8 mouse cellular contexts compared by ENCODE assay signal in genomic region chr2:25372644-25373391, GRCm38 (mm10). TPM values are rescaled to one million over a fixed set of nuclear protein-coding genes. Genes with fewer than 3 reads are reported as not detected.
DNase-seq lines count a peak whose midpoint lies in the region; ATAC-seq lines count a peak whose summit lies in the region.

No protein-coding gene starts in this region.

- ATAC-seq in lung, embryonic 15.5 days (ENCODE audit: borderline replicate concordance, extremely low read depth, low FRiP score, low TSS enrichment), result peak; percentile 16; the same call in 1 of the 2 replicates
- ATAC-seq in erythroid progenitor cell, adult 5-6 weeks (replicated peaks; ENCODE audit: low FRiP score, poor library complexity, severe bottlenecking), result 0 out of 2 replicates have a peak, but pooled peaks have one; percentile 17
- no peak for ATAC-seq in limb, embryonic 15.5 days (ENCODE audit: insufficient number of reproducible peaks, low FRiP score, low TSS enrichment, low read depth)
- ATAC-seq in neural tube, embryonic 15.5 days (ENCODE audit: low FRiP score), result no peak

- peak overlapping the region; percentile 67 for H3K9ac ChIP-seq in lung, embryonic 15.5 days
- H3K9ac ChIP-seq in limb, embryonic 15.5 days, result peak overlapping the region; percentile 33
- H3K9ac ChIP-seq in neural tube, embryonic 15.5 days (replicated peaks), result peak overlapping the region; percentile 61

- peak overlapping the region; percentile 85 for H3K4me3 ChIP-seq in lung, embryonic 15.5 days
- peak overlapping the region; percentile 63 for H3K4me3 ChIP-seq in limb, embryonic 15.5 days
- H3K4me3 ChIP-seq in neural tube, embryonic 15.5 days (replicated peaks), result peak overlapping the region; percentile 70

- H3K4me1 ChIP-seq in lung, embryonic 15.5 days, result peaks cover 30% of the 10 kb centered on the region
- H3K4me1 ChIP-seq in limb, embryonic 15.5 days, result peaks cover 27% of the 10 kb centered on the region
- H3K4me1 ChIP-seq in neural tube, embryonic 15.5 days, result peaks cover 18% of the 10 kb centered on the region

- WGBS in lung, embryonic 15.5 days, result 2% methylated on average over 42 of the region's 42 CpGs
- WGBS in limb, embryonic 15.5 days, result under 1% methylated on average over 42 of the region's 42 CpGs
- WGBS in neural tube, embryonic 15.5 days, result under 1% methylated on average over 42 of the region's 42 CpGs

- H3K36me3 ChIP-seq in lung, embryonic 15.5 days, result peaks cover 24% of the 10 kb centered on the region
- H3K36me3 ChIP-seq in limb, embryonic 15.5 days, result peaks cover 25% of the 10 kb centered on the region
- no peaks in the 10 kb centered on the region for H3K36me3 ChIP-seq in neural tube, embryonic 15.5 days

- no peak for DNase-seq in lung, adult 18-20 months
- no peak for DNase-seq in adrenal gland, postnatal 4 days (ENCODE audit: low spot score in 2 of 2)
- DNase-seq in urinary bladder, adult 2 months (ENCODE audit: low spot score), result no peak
- no peak for DNase-seq in layer of hippocampus, postnatal 36 days

- H3K27ac ChIP-seq in lung, embryonic 15.5 days, result peak overlapping the region; percentile 76
- no peak overlapping the region for H3K27ac ChIP-seq in limb, embryonic 15.5 days
- H3K27ac ChIP-seq in neural tube, embryonic 15.5 days (replicated peaks), result no peak overlapping the region

- no peaks in the 10 kb centered on the region for H3K27me3 ChIP-seq in lung, embryonic 15.5 days
- 0 out of 2 replicates have a peak, but pooled peaks cover 3% of the 10 kb centered on the region for H3K27me3 ChIP-seq in limb, embryonic 15.5 days
- H3K27me3 ChIP-seq in neural tube, embryonic 15.5 days (replicated peaks), result peaks cover 11% of the 10 kb centered on the region

- peak overlapping the region; percentile 95 for H3K4me2 ChIP-seq in lung, embryonic 15.5 days
- peak overlapping the region; percentile 97 for H3K4me2 ChIP-seq in limb, embryonic 15.5 days
- peak overlapping the region; percentile 99 for H3K4me2 ChIP-seq in neural tube, embryonic 15.5 days

- H3K9me3 ChIP-seq in lung, embryonic 15.5 days, result no peaks in the 10 kb centered on the region
- H3K9me3 ChIP-seq in limb, embryonic 15.5 days, result no peaks in the 10 kb centered on the region
- H3K9me3 ChIP-seq in neural tube, embryonic 15.5 days (replicated peaks), result no peaks in the 10 kb centered on the region

RNA-seq across cellular contexts. Expression of gene Sapcd2, which starts 0.7 kb away (rescaled TPM):
- polyA plus RNA-seq in lung, embryonic 15.5 days (2015; fragmentation: Nextera tagmentation; extraction: Ambion mirVana), result 42.2 and 45.2 TPM in 2 replicates
- 5.9 and 10.1 TPM in 2 replicates for total RNA-seq in erythroid progenitor cell, adult 5-6 weeks (2015; ENCODE audit: low replicate concordance)
- 7.8 and 9.6 TPM in 2 replicates for total RNA-seq in erythroid progenitor cell, adult 5-6 weeks (2017; ENCODE audit: low replicate concordance)
- polyA plus RNA-seq in limb, embryonic 15.5 days (2015; fragmentation: Nextera tagmentation; extraction: Ambion mirVana), result 30.5 and 31.9 TPM in 2 replicates
- 10.6 and 16.3 TPM in 2 replicates for polyA plus RNA-seq in neural tube, embryonic 15.5 days (2015; fragmentation: Nextera tagmentation; extraction: Ambion mirVana)
- 1 to 10 TPM; 9.3 to 9.4 TPM for total RNA-seq in adrenal gland, postnatal 4 days (2021)
- 1.6 and 2.5 TPM in 2 replicates for polyA plus RNA-seq in urinary bladder, adult 2 months (2012; rRNA removed)
- 1 to 10 TPM; 3.7 to 4.6 TPM for total RNA-seq in layer of hippocampus, postnatal 36 days (2021)

RNA-seq across cellular contexts. Expression of gene Uap1l1, which starts 7.3 kb away (rescaled TPM):
- 16.4 and 20.5 TPM in 2 replicates for polyA plus RNA-seq in lung, embryonic 15.5 days (2015; fragmentation: Nextera tagmentation; extraction: Ambion mirVana)
- 8.8 and 13.3 TPM in 2 replicates for total RNA-seq in erythroid progenitor cell, adult 5-6 weeks (2015; ENCODE audit: low replicate concordance)
- 0.30 and 2.7 TPM in 2 replicates for total RNA-seq in erythroid progenitor cell, adult 5-6 weeks (2017; ENCODE audit: low replicate concordance)
- 16.9 and 23.6 TPM in 2 replicates for polyA plus RNA-seq in limb, embryonic 15.5 days (2015; fragmentation: Nextera tagmentation; extraction: Ambion mirVana)
- polyA plus RNA-seq in neural tube, embryonic 15.5 days (2015; fragmentation: Nextera tagmentation; extraction: Ambion mirVana), result 8.5 and 14.0 TPM in 2 replicates
- total RNA-seq in adrenal gland, postnatal 4 days (2021), result 10 to 100 TPM; 18.6 to 24.0 TPM
- 36.8 and 38.3 TPM in 2 replicates for polyA plus RNA-seq in urinary bladder, adult 2 months (2012; rRNA removed)
- 10 to 100 TPM; 10.8 to 13.8 TPM for total RNA-seq in layer of hippocampus, postnatal 36 days (2021)

RNA-seq across cellular contexts. Expression of gene Dpp7, which starts 16.7 kb away (rescaled TPM):
- polyA plus RNA-seq in lung, embryonic 15.5 days (2015; fragmentation: Nextera tagmentation; extraction: Ambion mirVana), result 14.5 and 14.9 TPM in 2 replicates
- 4.7 TPM in 1 of 2 replicates, not detected in the other for total RNA-seq in erythroid progenitor cell, adult 5-6 weeks (2015; ENCODE audit: low replicate concordance)
- 0.68 and 6.2 TPM in 2 replicates for total RNA-seq in erythroid progenitor cell, adult 5-6 weeks (2017; ENCODE audit: low replicate concordance)
- 24.0 and 25.1 TPM in 2 replicates for polyA plus RNA-seq in limb, embryonic 15.5 days (2015; fragmentation: Nextera tagmentation; extraction: Ambion mirVana)
- 24.2 and 27.3 TPM in 2 replicates for polyA plus RNA-seq in neural tube, embryonic 15.5 days (2015; fragmentation: Nextera tagmentation; extraction: Ambion mirVana)
- 10 to 100 TPM; 32.1 to 33.9 TPM for total RNA-seq in adrenal gland, postnatal 4 days (2021)
- polyA plus RNA-seq in urinary bladder, adult 2 months (2012; rRNA removed), result 36.0 and 37.3 TPM in 2 replicates
- 10 to 100 TPM; 26.1 to 38.4 TPM for total RNA-seq in layer of hippocampus, postnatal 36 days (2021)

RNA-seq across cellular contexts. Expression of gene Entpd2, which starts 22.9 kb away (rescaled TPM):
- 2.1 and 3.6 TPM in 2 replicates for polyA plus RNA-seq in lung, embryonic 15.5 days (2015; fragmentation: Nextera tagmentation; extraction: Ambion mirVana)
- total RNA-seq in erythroid progenitor cell, adult 5-6 weeks (2015; ENCODE audit: low replicate concordance), result not detected in 2 replicates
- not detected in 2 replicates for total RNA-seq in erythroid progenitor cell, adult 5-6 weeks (2017; ENCODE audit: low replicate concordance)
- 4.2 and 11.7 TPM in 2 replicates for polyA plus RNA-seq in limb, embryonic 15.5 days (2015; fragmentation: Nextera tagmentation; extraction: Ambion mirVana)
- polyA plus RNA-seq in neural tube, embryonic 15.5 days (2015; fragmentation: Nextera tagmentation; extraction: Ambion mirVana), result 9.6 TPM in 2 replicates
- 10 to 100 TPM in 1 of 2 experiments, 1 to 10 TPM in 1; 10.0 to 11.8 TPM for total RNA-seq in adrenal gland, postnatal 4 days (2021)
- 104 and 107 TPM in 2 replicates for polyA plus RNA-seq in urinary bladder, adult 2 months (2012; rRNA removed)
- total RNA-seq in layer of hippocampus, postnatal 36 days (2021), result 10 to 100 TPM; 14.9 to 16.1 TPM

RNA-seq across cellular contexts. Expression of gene Npdc1, which starts 26.3 kb away (rescaled TPM):
- polyA plus RNA-seq in lung, embryonic 15.5 days (2015; fragmentation: Nextera tagmentation; extraction: Ambion mirVana), result 27.5 and 28.7 TPM in 2 replicates
- total RNA-seq in erythroid progenitor cell, adult 5-6 weeks (2015; ENCODE audit: low replicate concordance), result not detected in 2 replicates
- not detected in 2 replicates for total RNA-seq in erythroid progenitor cell, adult 5-6 weeks (2017; ENCODE audit: low replicate concordance)
- 51.7 and 54.3 TPM in 2 replicates for polyA plus RNA-seq in limb, embryonic 15.5 days (2015; fragmentation: Nextera tagmentation; extraction: Ambion mirVana)
- polyA plus RNA-seq in neural tube, embryonic 15.5 days (2015; fragmentation: Nextera tagmentation; extraction: Ambion mirVana), result 398 and 483 TPM in 2 replicates
- 100 to 1,000 TPM; 102 to 112 TPM for total RNA-seq in adrenal gland, postnatal 4 days (2021)
- 103 and 126 TPM in 2 replicates for polyA plus RNA-seq in urinary bladder, adult 2 months (2012; rRNA removed)
- 100 to 1,000 TPM; 422 to 431 TPM for total RNA-seq in layer of hippocampus, postnatal 36 days (2021)

Comparison
In these comparisons a context has a peak if more than half of its experiments do, and no peak if none do; other contexts are left out.
1. ATAC-seq: peak in lung, embryonic 15.5 days (single experiment) and erythroid progenitor cell, adult 5-6 weeks (single experiment); none in limb, embryonic 15.5 days (single experiment) and neural tube, embryonic 15.5 days (single experiment).
2. Peak in every context shown above with its lines, with median percentiles within 50 percentile points of each other: H3K4me2 ChIP-seq, H3K4me3 ChIP-seq and H3K9ac ChIP-seq.